Mouse (Mus musculus): Measurements from ENCODE around the gene Colec11. TPM values are rescaled to one million over a fixed set of nuclear protein-coding genes. Genes with fewer than 3 reads are reported as not detected.

The Colec11 gene
- polyA plus RNA-seq, 1 experiment, result not detected

DNA sequence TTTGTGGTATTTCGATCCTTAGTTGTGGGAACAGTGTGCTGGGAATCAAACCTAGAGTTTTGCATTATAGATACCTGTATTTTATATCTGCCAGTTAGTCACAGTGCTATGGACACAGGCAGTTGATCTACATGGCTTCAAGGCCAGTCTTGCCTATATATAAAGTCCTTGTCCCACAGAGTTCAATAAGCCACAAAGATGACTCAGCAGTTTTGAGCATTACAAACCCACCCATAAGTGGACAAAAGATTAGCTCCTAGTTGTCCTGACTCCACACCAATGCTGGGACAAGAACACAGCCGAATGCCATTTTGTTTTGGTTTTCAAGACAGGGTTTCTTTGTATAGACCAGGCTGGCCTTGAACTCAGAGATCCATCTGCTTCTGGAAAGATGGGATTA is 5.3 kb upstream of the Colec11 start:
- Histone ChIP-seq H3K4me3 (ENCODE audit: insufficient read depth, low read length) (no peak overlapping the region), H3K27ac (ENCODE audit: insufficient read depth, low read depth, low read length) (no peak overlapping the region), H3K4me1 (ENCODE audit: control insufficient read depth, insufficient read depth, low read length) (peaks cover 6% of the 10 kb centered on the region)
- TF ChIP-seq CTCF (IDR thresholded peaks at IDR 0.05; ENCODE audit: low read depth, low read length), result no peak
- TF ChIP-seq POLR2A (IDR thresholded peaks at IDR 0.05; ENCODE audit: borderline replicate concordance, low read depth, low read length), result no peak

DNA sequence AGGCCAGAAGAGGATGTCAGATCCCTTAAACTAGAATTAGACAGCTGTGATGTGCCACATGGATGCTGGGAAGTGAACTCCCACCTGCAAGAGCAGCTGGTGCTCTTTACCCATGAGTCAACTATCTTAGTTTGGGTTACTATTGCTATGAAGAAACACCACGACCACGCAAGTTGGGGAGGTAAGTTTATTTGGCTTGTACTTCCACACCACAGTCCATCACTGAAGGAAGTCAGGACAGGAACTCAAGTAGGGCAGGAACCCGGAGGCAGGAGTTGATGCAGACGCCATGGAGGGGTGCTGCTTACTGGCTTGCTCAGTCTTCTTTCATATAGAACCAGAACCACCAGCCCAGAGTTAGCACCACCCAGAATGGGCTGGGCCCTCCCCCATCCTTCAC is 3.9 kb upstream of the Colec11 start:
- no peaks in the 10 kb centered on the region for H3K4me1 ChIP-seq (ENCODE audit: control insufficient read depth, insufficient read depth, low read length)

DNA sequence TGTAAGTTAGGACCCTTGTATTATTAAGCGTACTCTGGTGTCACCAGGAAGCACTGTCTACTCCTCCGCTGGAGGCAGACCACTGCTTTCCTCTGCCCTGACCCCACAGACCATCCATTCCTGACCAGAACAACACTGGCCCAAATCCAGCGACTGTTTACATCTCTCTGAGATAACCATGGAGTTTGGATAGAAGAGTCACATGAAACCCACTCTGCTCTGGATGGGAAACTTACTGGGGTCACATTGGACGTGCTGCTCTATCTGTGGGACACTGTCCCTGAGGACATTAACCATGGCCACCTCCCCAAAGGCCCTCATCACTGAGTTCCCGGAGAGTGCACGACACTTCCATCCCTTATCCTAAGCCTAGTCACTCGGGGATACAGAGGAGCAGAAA is 2.2 kb upstream of the Colec11 start:
- TF ChIP-seq CTCF (IDR thresholded peaks at IDR 0.05; ENCODE audit: low read depth, low read length) (no peak), POLR2A (IDR thresholded peaks at IDR 0.05; ENCODE audit: borderline replicate concordance, low read depth, low read length) (no peak)
- H3K27ac ChIP-seq (ENCODE audit: insufficient read depth, low read depth, low read length), result no peak overlapping the region
- no peak overlapping the region for H3K4me3 ChIP-seq (ENCODE audit: insufficient read depth, low read length)
- no peaks in the 10 kb centered on the region for H3K4me1 ChIP-seq (ENCODE audit: control insufficient read depth, insufficient read depth, low read length)

More for the DNA sequence above, 3.9 kb upstream of the Colec11 start:
- Histone ChIP-seq H3K4me3 (ENCODE audit: insufficient read depth, low read length) (no peak overlapping the region), H3K27ac (ENCODE audit: insufficient read depth, low read depth, low read length) (no peak overlapping the region)
- TF ChIP-seq POLR2A (IDR thresholded peaks at IDR 0.05; ENCODE audit: borderline replicate concordance, low read depth, low read length) (no peak), CTCF (IDR thresholded peaks at IDR 0.05; ENCODE audit: low read depth, low read length) (no peak)

DNA sequence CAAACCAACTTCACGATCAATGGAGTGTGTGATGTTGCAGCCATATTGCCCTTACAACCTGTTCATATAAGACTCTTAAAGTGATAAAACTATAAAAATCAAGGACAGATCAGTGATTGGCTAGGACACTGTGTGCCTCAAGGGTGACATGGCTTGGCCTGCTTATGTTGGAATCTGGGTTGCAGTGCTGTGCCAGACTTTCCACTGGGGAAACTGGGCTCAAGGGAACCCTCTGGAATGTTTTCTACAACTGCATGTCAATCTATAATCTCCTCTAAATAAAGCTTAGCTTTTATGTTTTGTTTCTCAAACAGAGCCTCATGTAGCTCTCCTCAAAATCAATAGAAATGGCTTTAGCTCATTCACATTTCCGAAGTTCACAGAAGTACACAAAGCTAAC is 1.1 kb upstream of the Colec11 start:
- TF ChIP-seq CTCF (IDR thresholded peaks at IDR 0.05; ENCODE audit: low read depth, low read length) (no peak), POLR2A (IDR thresholded peaks at IDR 0.05; ENCODE audit: borderline replicate concordance, low read depth, low read length) (no peak)
- Histone ChIP-seq H3K27ac (ENCODE audit: insufficient read depth, low read depth, low read length) (no peak overlapping the region), H3K4me1 (ENCODE audit: control insufficient read depth, insufficient read depth, low read length) (no peaks in the 10 kb centered on the region), H3K4me3 (ENCODE audit: insufficient read depth, low read length) (no peak overlapping the region)

DNA sequence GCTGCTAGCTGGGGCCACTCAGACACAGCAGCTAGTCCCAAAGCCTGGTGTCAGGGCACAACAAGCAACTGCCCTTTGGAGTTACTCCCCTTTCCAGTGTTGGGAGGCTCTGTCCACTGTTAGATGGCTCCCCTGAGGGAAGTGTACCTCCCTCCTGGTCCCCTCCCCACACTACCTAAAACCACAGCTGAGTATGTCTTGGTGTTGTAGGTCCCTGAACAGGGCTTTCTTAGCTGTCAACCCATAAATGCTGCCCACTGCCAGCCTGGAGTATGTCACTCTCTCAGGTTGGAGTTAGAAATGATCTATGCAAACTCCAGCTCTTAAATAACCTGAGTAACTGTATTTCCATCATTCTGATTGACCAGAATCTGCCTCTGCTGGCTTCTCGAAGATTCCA is 536 bp downstream of the Colec11 start:
- Histone ChIP-seq H3K4me1 (ENCODE audit: control insufficient read depth, insufficient read depth, low read length) (no peaks in the 10 kb centered on the region), H3K27ac (ENCODE audit: insufficient read depth, low read depth, low read length) (no peak overlapping the region), H3K4me3 (ENCODE audit: insufficient read depth, low read length) (no peak overlapping the region)
- TF ChIP-seq POLR2A (IDR thresholded peaks at IDR 0.05; ENCODE audit: borderline replicate concordance, low read depth, low read length), result no peak
- no peak for TF ChIP-seq CTCF (IDR thresholded peaks at IDR 0.05; ENCODE audit: low read depth, low read length)

DNA sequence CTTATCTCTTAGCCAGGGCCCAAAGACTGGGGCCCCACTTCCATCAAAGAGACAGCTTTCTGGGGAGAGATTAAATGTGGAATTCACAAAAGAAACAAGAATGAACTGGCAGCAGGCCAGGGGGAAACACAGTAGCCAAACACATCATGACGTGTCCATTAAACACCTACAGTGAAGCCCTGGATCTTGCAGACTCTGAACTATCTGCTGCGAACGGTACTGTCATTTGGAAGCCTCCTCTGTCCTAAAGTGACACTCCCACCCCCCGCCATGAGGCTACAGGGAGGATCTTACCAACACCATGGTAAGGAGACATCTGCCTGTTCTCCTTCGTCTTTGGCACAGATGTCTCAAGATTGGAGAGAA is 1.0 kb downstream of the Colec11 start:
- H3K27ac ChIP-seq (ENCODE audit: insufficient read depth, low read depth, low read length), result no peak overlapping the region
- no peak overlapping the region for H3K4me3 ChIP-seq (ENCODE audit: insufficient read depth, low read length)

DNA sequence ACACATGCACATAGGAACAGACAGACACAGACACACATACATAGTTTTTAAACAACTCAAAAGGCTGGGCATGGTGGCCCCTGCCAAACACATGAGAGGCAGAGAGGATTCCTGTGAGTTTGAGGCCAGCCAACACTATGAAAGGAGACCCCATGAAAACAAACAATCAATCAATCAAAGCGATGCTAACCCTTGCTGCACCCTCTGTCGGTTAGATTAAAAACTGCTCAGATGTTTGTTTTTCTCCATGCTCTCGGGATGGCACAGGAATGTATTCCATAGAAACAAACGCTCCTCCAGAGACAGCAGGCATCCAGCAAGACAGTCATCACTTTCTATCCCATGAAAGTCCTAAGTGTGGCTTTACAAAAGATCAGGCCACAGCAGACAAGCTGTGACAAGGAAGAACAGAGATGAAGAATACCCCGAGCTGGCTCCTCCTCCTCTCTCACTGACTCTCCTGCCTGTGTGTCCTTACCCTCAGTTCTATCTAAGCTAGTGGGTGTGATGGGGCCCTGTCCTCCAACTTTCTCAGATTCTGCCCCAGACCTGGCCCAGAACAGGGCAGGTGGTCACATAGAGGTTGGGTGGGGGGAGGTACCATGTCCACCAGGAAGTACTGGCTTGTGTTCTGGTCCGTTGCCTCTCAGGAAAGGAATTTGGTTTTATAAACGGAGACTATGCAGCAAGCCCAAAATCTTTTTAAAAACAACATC is 1.6 kb downstream of the Colec11 start:
- TF ChIP-seq POLR2A (IDR thresholded peaks at IDR 0.05; ENCODE audit: borderline replicate concordance, low read depth, low read length), result no peak
- no peak for TF ChIP-seq CTCF (IDR thresholded peaks at IDR 0.05; ENCODE audit: low read depth, low read length)
- Histone ChIP-seq H3K4me3 (ENCODE audit: insufficient read depth, low read length) (no peak overlapping the region), H3K27ac (ENCODE audit: insufficient read depth, low read depth, low read length) (no peak overlapping the region), H3K4me1 (ENCODE audit: control insufficient read depth, insufficient read depth, low read length) (no peaks in the 10 kb centered on the region)

More for the DNA sequence above, 1.0 kb downstream of the Colec11 start:
- TF ChIP-seq POLR2A (IDR thresholded peaks at IDR 0.05; ENCODE audit: borderline replicate concordance, low read depth, low read length) (no peak), CTCF (IDR thresholded peaks at IDR 0.05; ENCODE audit: low read depth, low read length) (no peak)
- H3K4me1 ChIP-seq (ENCODE audit: control insufficient read depth, insufficient read depth, low read length), result no peaks in the 10 kb centered on the region

DNA sequence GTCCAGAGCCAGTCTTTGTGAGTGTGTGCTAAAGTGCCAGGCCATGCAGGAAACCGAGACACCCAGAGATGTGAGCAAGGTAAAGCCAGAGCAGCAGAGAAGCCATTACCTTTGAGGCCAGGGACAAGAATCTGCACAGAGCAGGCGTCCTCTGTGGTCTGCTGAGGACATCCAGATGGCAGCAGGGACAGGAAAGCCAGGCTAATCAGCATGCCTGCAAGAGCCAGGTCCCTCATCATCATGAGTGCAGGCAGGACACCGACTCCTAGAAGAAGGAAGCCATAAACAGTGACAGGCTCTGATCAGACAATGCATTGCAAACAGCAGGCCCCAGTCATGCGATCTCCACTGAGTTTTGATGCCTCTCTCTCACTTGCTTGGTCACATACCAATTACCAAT is 5.9 kb downstream of the Colec11 start:
- Histone ChIP-seq H3K27ac (ENCODE audit: insufficient read depth, low read depth, low read length) (no peak overlapping the region), H3K4me3 (ENCODE audit: insufficient read depth, low read length) (no peak overlapping the region), H3K4me1 (ENCODE audit: control insufficient read depth, insufficient read depth, low read length) (no peaks in the 10 kb centered on the region)
- TF ChIP-seq POLR2A (IDR thresholded peaks at IDR 0.05; ENCODE audit: borderline replicate concordance, low read depth, low read length), result no peak
- TF ChIP-seq CTCF (IDR thresholded peaks at IDR 0.05; ENCODE audit: low read depth, low read length), result no peak

DNA sequence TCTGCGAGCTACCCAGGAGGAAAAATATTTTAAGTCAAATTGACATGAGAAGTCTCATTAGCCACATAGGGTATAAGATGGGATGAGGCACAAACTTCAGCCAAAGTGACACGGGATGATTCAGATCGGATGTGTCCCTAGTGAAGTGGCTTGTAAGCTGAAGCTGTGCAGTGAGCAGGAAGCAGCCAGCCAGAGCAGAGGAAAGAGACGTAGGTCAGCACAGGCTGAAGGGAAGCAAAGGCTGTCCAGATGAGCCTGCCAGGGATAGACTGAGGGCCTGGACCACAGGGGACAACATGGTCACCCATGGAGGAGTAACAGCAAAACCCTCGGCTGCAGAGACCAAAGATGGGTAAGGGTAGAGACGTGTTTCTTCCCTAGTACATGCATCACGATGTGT is 8.8 kb downstream of the Colec11 start:
- no peaks in the 10 kb centered on the region for H3K4me1 ChIP-seq (ENCODE audit: control insufficient read depth, insufficient read depth, low read length)
- TF ChIP-seq POLR2A (IDR thresholded peaks at IDR 0.05; ENCODE audit: borderline replicate concordance, low read depth, low read length) (no peak), CTCF (IDR thresholded peaks at IDR 0.05; ENCODE audit: low read depth, low read length) (no peak)
- H3K27ac ChIP-seq (ENCODE audit: insufficient read depth, low read depth, low read length), result no peak overlapping the region
- no peak overlapping the region for H3K4me3 ChIP-seq (ENCODE audit: insufficient read depth, low read length)

DNA sequence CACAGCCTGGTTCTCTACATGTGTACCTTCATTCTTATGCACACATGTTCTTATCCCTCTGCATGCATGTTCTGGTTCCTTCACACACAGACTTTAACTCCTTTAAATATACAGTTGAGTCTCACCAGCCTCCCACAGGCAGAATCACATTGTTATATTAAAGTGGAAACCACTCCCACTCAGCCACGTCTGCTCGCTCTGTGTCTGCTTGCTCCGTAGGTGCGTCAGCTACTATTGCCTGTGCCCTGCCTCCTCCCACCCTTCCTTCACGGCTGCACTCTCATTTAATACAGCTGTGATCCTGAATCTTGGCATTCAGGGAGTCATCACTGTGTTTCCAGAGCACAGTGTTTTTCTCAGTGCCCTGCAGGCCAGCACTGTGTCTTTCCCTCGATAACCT is 10.8 kb downstream of the Colec11 start:
- no peak overlapping the region for H3K27ac ChIP-seq (ENCODE audit: insufficient read depth, low read depth, low read length)
- no peak overlapping the region for H3K4me3 ChIP-seq (ENCODE audit: insufficient read depth, low read length)
- H3K4me1 ChIP-seq (ENCODE audit: control insufficient read depth, insufficient read depth, low read length), result no peaks in the 10 kb centered on the region
- TF ChIP-seq CTCF (IDR thresholded peaks at IDR 0.05; ENCODE audit: low read depth, low read length) (no peak), POLR2A (IDR thresholded peaks at IDR 0.05; ENCODE audit: borderline replicate concordance, low read depth, low read length) (no peak)

Measured in bone marrow macrophage, adult 2 months (primary cell).